In the genomic region with DNA sequence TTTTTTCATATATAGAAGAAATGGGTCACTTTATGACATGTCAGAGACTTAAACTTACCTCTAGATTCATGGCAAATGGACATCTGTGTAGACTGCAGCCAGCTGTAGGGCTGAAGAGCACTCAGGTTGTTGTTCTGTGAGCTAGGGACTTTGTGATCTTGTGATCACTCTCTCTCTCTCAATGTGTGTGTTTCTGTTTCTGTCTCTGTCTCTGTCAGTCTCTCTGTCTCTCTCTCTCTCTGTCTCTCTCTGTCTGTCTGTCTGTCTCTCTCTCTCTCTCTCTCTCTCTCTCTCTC, we compare ENCODE assay signal across 10 mouse cellular contexts.
"Had no signal": no experiment of that assay in that cellular context is flagged by ENCODE, and none has a peak within 500 bp of the region (broad histone marks: within the 10 kb centered on the region; RNA-seq: fewer than 3 reads in every experiment).

No protein-coding gene starts in this region.

- H3K4me1 ChIP-seq: hindbrain, embryonic 15.5 days; limb, embryonic 10.5 days; liver, embryonic 15.5 days; midbrain, embryonic 13.5 days had no signal

- ATAC-seq: midbrain, embryonic 13.5 days had no signal

- H3K4me3 ChIP-seq: hindbrain, embryonic 15.5 days; limb, embryonic 10.5 days; liver, embryonic 15.5 days; midbrain, embryonic 13.5 days had no signal

- H3K36me3 ChIP-seq: hindbrain, embryonic 15.5 days; limb, embryonic 10.5 days; liver, embryonic 15.5 days; midbrain, embryonic 13.5 days had no signal

- DNase-seq: kidney, adult 8-10 months; lung, adult 2 months; lung, postnatal 14 days; right cerebral cortex, postnatal 25 days; thymus, postnatal 4 days had no signal

- H3K9me3 ChIP-seq: hindbrain, embryonic 15.5 days; limb, embryonic 10.5 days; liver, embryonic 15.5 days; midbrain, embryonic 13.5 days had no signal

- H3K9ac ChIP-seq: hindbrain, embryonic 15.5 days; liver, embryonic 15.5 days; midbrain, embryonic 13.5 days had no signal

- H3K27ac ChIP-seq: hindbrain, embryonic 15.5 days; limb, embryonic 10.5 days; liver, embryonic 15.5 days; midbrain, embryonic 13.5 days had no signal

- H3K27me3 ChIP-seq: hindbrain, embryonic 15.5 days; liver, embryonic 15.5 days; midbrain, embryonic 13.5 days had no signal

- H3K4me2 ChIP-seq: hindbrain, embryonic 15.5 days; liver, embryonic 11.5 days; liver, embryonic 15.5 days; midbrain, embryonic 13.5 days had no signal
